Mouse (Mus musculus): ENCODE measurements at regions not wholly inside any gene's neighbourhood (a gene's known extent, or its start where the extent isn't known, plus 50 kb on each side); places are given as distances from the start of the nearest gene placed in this dataset.

- no peak for DNase-seq
- Histone ChIP-seq H3K9me3 (ENCODE audit: low read length) (no peaks in the 10 kb centered on the region), H3K9ac (no peak overlapping the region), H3K4me1 (ENCODE audit: insufficient read depth) (no peaks in the 10 kb centered on the region), H3K4me2 (ENCODE audit: low read depth) (no peak overlapping the region), H3K4me3 (ENCODE audit: low read depth, low read length) (no peak overlapping the region), H3K36me3 (ENCODE audit: insufficient read depth) (no peaks in the 10 kb centered on the region), H3K27ac (ENCODE audit: low read depth, low read length) (no peak overlapping the region), H3K27me3 (ENCODE audit: insufficient read depth, low read length) (no peaks in the 10 kb centered on the region)
- TF ChIP-seq CTCF (IDR thresholded peaks at IDR 0.05; ENCODE audit: low read depth) = no peak
- 83% methylated on average over 12 of the region's 12 CpGs for WGBS
- no peak for ATAC-seq
These were observed 298.8 kb downstream of the 1500009L16Rik start for GRCm38 (mm10) chr10:84021167-84022120.

GRCm38 (mm10) chr10:84024294-84024693, 301.6 kb downstream of the 1500009L16Rik start:
- Histone ChIP-seq H3K27ac (ENCODE audit: low read depth, low read length) (no peak overlapping the region), H3K27me3 (ENCODE audit: insufficient read depth, low read length) (no peaks in the 10 kb centered on the region), H3K9me3 (ENCODE audit: low read length) (no peaks in the 10 kb centered on the region), H3K4me3 (ENCODE audit: low read depth, low read length) (no peak overlapping the region), H3K4me2 (ENCODE audit: low read depth) (no peak overlapping the region), H3K9ac (no peak overlapping the region), H3K4me1 (ENCODE audit: insufficient read depth) (no peaks in the 10 kb centered on the region), H3K36me3 (ENCODE audit: insufficient read depth) (no peaks in the 10 kb centered on the region)
- no peak for DNase-seq
- no peak for ATAC-seq
- 73% methylated on average over 4 of the region's 4 CpGs for WGBS
- TF ChIP-seq CTCF (IDR thresholded peaks at IDR 0.05; ENCODE audit: low read depth) = no peak

GRCm38 (mm10) chr10:84024901-84025300, 302.2 kb downstream of the 1500009L16Rik start:
- no peak for ATAC-seq
- Histone ChIP-seq H3K4me1 (ENCODE audit: insufficient read depth) (no peaks in the 10 kb centered on the region), H3K4me3 (ENCODE audit: low read depth, low read length) (no peak overlapping the region), H3K36me3 (ENCODE audit: insufficient read depth) (no peaks in the 10 kb centered on the region), H3K27ac (ENCODE audit: low read depth, low read length) (no peak overlapping the region), H3K9me3 (ENCODE audit: low read length) (no peaks in the 10 kb centered on the region), H3K4me2 (ENCODE audit: low read depth) (no peak overlapping the region), H3K27me3 (ENCODE audit: insufficient read depth, low read length) (no peaks in the 10 kb centered on the region), H3K9ac (no peak overlapping the region)
- 21% methylated on average over 8 of the region's 8 CpGs for WGBS
- TF ChIP-seq CTCF (IDR thresholded peaks at IDR 0.05; ENCODE audit: low read depth) = no peak
- DNase-seq = peak; percentile 15

- 43% methylated on average over 4 of the region's 4 CpGs for WGBS
- peak; percentile 42 for DNase-seq
These were observed 304.1 kb downstream of the 1500009L16Rik start for GRCm38 (mm10) chr10:84026798-84027197.

GRCm38 (mm10) chr10:84036131-84036877, 313.6 kb downstream of the 1500009L16Rik start:
- H3K9me3 ChIP-seq (ENCODE audit: low read length) = no peaks in the 10 kb centered on the region
- H3K27me3 ChIP-seq (ENCODE audit: insufficient read depth, low read length) = no peaks in the 10 kb centered on the region
- WGBS = 57% methylated on average over 11 of the region's 11 CpGs
- no peaks in the 10 kb centered on the region for H3K36me3 ChIP-seq (ENCODE audit: insufficient read depth)
- H3K4me1 ChIP-seq (ENCODE audit: insufficient read depth) = no peaks in the 10 kb centered on the region
- H3K27ac ChIP-seq (ENCODE audit: low read depth, low read length) = no peak overlapping the region
- TF ChIP-seq CTCF (IDR thresholded peaks at IDR 0.05; ENCODE audit: low read depth) = no peak
- DNase-seq = no peak
- H3K4me2 ChIP-seq (ENCODE audit: low read depth) = no peak overlapping the region
- no peak for ATAC-seq
- no peak overlapping the region for H3K4me3 ChIP-seq (ENCODE audit: low read depth, low read length)
- H3K9ac ChIP-seq = no peak overlapping the region

More at GRCm38 (mm10) chr10:84026798-84027197, 304.1 kb downstream of the 1500009L16Rik start:
- peak; percentile 73 for ATAC-seq
- Histone ChIP-seq H3K4me1 (ENCODE audit: insufficient read depth) (no peaks in the 10 kb centered on the region), H3K9me3 (ENCODE audit: low read length) (no peaks in the 10 kb centered on the region), H3K36me3 (ENCODE audit: insufficient read depth) (no peaks in the 10 kb centered on the region), H3K27ac (ENCODE audit: low read depth, low read length) (no peak overlapping the region), H3K4me2 (ENCODE audit: low read depth) (no peak overlapping the region), H3K4me3 (ENCODE audit: low read depth, low read length) (no peak overlapping the region), H3K9ac (no peak overlapping the region), H3K27me3 (ENCODE audit: insufficient read depth, low read length) (no peaks in the 10 kb centered on the region)
- TF ChIP-seq CTCF (IDR thresholded peaks at IDR 0.05; ENCODE audit: low read depth) = no peak

GRCm38 (mm10) chr10:84048706-84049105, 326.0 kb downstream of the 1500009L16Rik start:
- H3K4me3 ChIP-seq (ENCODE audit: low read depth, low read length) = no peak overlapping the region
- H3K27ac ChIP-seq (ENCODE audit: low read depth, low read length) = no peak overlapping the region
- no peaks in the 10 kb centered on the region for H3K36me3 ChIP-seq (ENCODE audit: insufficient read depth)
- H3K9me3 ChIP-seq (ENCODE audit: low read length) = no peaks in the 10 kb centered on the region
- H3K4me2 ChIP-seq (ENCODE audit: low read depth) = no peak overlapping the region
- H3K27me3 ChIP-seq (ENCODE audit: insufficient read depth, low read length) = no peaks in the 10 kb centered on the region
- 78% methylated on average over 5 of the region's 5 CpGs for WGBS
- no peak overlapping the region for H3K9ac ChIP-seq
- TF ChIP-seq CTCF (IDR thresholded peaks at IDR 0.05; ENCODE audit: low read depth) = no peak
- H3K4me1 ChIP-seq (ENCODE audit: insufficient read depth) = no peaks in the 10 kb centered on the region
- ATAC-seq = no peak
- no peak for DNase-seq

GRCm38 (mm10) chr10:84052696-84053095, 330.0 kb downstream of the 1500009L16Rik start:
- 71% methylated on average over 8 of the region's 8 CpGs for WGBS
- Histone ChIP-seq H3K27me3 (ENCODE audit: insufficient read depth, low read length) (no peaks in the 10 kb centered on the region), H3K9ac (no peak overlapping the region), H3K36me3 (ENCODE audit: insufficient read depth) (no peaks in the 10 kb centered on the region), H3K4me3 (ENCODE audit: low read depth, low read length) (no peak overlapping the region), H3K4me2 (ENCODE audit: low read depth) (no peak overlapping the region), H3K9me3 (ENCODE audit: low read length) (no peaks in the 10 kb centered on the region), H3K27ac (ENCODE audit: low read depth, low read length) (no peak overlapping the region), H3K4me1 (ENCODE audit: insufficient read depth) (no peaks in the 10 kb centered on the region)
- DNase-seq = no peak
- ATAC-seq = no peak
- no peak for TF ChIP-seq CTCF (IDR thresholded peaks at IDR 0.05; ENCODE audit: low read depth)

Measured in forebrain, postnatal 0 days (tissue).